Mouse (Mus musculus) embryonic facial prominence, embryonic 12.5 days (tissue): ENCODE results near the gene Fam163b. TPM values are rescaled to one million over a fixed set of nuclear protein-coding genes. Genes with fewer than 3 reads are reported as not detected.

ENCODE experiments used
- ATAC-seq: fragments of 200-750 bp; cut with Nextera tagmentation; 2 replicates; pipeline ENCODE4 v1.8.0; 2017; ENCODE audit not compliant: insufficient number of reproducible peaks, insufficient read depth, low FRiP score, low TSS enrichment
- H3K27ac ChIP-seq: fragments of 300-500 bp; sonication (generic); 2 replicates; pipeline ENCODE4 v1.5.1; 2016; ENCODE audit warnings: mild to moderate bottlenecking
- H3K27me3 ChIP-seq: fragments of 300-500 bp; sonication (generic); 2 replicates; pipeline ENCODE4 v1.6.1; 2016; ENCODE audit warnings: mild to moderate bottlenecking, moderate library complexity
- H3K36me3 ChIP-seq: fragments of 300-500 bp; sonication (generic); 2 replicates; pipeline ENCODE4 v1.6.1; 2016; ENCODE audit warnings: mild to moderate bottlenecking
- H3K4me1 ChIP-seq: fragments of 300-500 bp; sonication (generic); 2 replicates; pipeline ENCODE4 v1.6.1; 2016
- H3K4me2 ChIP-seq: fragments of 300-500 bp; sonication (generic); replicated peaks from 2 replicates; pipeline ENCODE4 v1.6.1; 2016; ENCODE audit warnings: mild to moderate bottlenecking, moderate library complexity
- H3K4me3 ChIP-seq: fragments of 300-500 bp; sonication (generic); 2 replicates; pipeline ENCODE4 v1.5.1; 2016; ENCODE audit warnings: mild to moderate bottlenecking
- H3K9ac ChIP-seq: fragments of 300-500 bp; sonication (generic); 2 replicates; pipeline ENCODE4 v1.6.1; 2016; ENCODE audit warnings: mild to moderate bottlenecking, moderate library complexity
- H3K9me3 ChIP-seq: fragments of 300-500 bp; sonication (generic); 2 replicates; pipeline ENCODE4 v1.6.1; 2016; ENCODE audit warnings: mild to moderate bottlenecking, moderate library complexity
- WGBS: fragments of 180-500 bp; shearing (Covaris S2); methylation state at CpG from one replicate; pipeline ENCODE4 v1.1.7; 2016; 5-methylcytosine and 5-hydroxymethylcytosine counted together
- polyA plus RNA-seq: library from polyadenylated mRNA; unstranded; fragments of >200 nt; fragmentation: Nextera tagmentation; extraction: Ambion mirVana; gene quantifications from 2 replicates; pipeline ENCODE4 v1.2.1, GENCODE M21; 2016

Gene Fam163b
- polyA plus RNA-seq, 1 experiment from 2014 or later: 0.29 TPM

DNA sequence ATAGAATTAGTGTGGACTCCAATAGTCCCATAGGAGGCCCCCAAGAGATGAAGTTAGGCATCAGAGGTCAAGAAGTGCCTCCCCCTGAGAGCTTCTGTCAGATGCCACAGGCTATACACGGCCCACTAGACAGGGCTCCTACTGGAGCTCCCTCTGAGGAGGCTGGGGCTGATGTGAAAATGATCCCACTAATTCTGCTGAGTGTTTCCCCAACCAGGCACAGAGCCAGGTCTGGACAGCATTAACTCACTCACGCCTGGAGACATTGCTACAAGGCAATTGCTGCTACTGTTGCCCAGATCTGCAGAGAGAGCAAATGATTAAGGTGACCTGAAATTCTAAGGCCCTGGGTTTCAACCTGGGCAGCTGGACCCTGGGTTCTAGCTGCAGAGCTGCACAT lies 56.5 kb downstream of the Fam163b start:
- no peak overlapping the region for H3K4me3 ChIP-seq
- H3K9me3 ChIP-seq: no peaks in the 10 kb centered on the region
- H3K27ac ChIP-seq: peak overlapping the region; percentile 61; the same call in 1 of the 2 replicates
- H3K4me2 ChIP-seq: no peak overlapping the region
- H3K4me1 ChIP-seq: peaks cover 25% of the 10 kb centered on the region
- 0 out of 2 replicates have a peak, but pooled peaks have one; percentile 30 for ATAC-seq
- H3K36me3 ChIP-seq: no peaks in the 10 kb centered on the region
- WGBS: 16% methylated on average over 2 of the region's 2 CpGs
- no peaks in the 10 kb centered on the region for H3K27me3 ChIP-seq
- H3K9ac ChIP-seq: no peak overlapping the region

DNA sequence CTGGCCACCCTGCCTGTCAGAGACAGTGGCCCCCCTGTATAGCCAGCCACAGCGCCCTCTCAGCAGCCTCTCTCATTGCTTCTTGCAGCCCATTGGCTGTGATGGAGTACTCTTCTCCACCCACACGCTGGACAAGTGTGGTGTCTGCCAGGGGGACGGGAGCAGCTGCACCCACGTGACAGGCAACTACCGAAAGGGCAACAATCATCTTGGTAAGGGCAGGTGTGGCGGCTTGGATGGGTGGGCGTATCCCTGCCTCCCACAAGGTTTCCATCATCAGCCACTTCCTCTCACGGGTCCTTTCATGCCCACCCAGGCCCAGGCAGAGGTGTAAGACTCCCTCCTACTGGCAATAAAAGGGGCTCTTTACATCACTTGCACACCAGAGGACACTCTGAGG lies 57.3 kb downstream of the Fam163b start:
- Histone ChIP-seq H3K27me3 (no peaks in the 10 kb centered on the region), H3K27ac (no peak overlapping the region), H3K4me2 (no peak overlapping the region), H3K9me3 (no peaks in the 10 kb centered on the region), H3K36me3 (no peaks in the 10 kb centered on the region), H3K4me1 (peaks cover 28% of the 10 kb centered on the region), H3K4me3 (no peak overlapping the region), H3K9ac (no peak overlapping the region)
- ATAC-seq: no peak
- 48% methylated on average over 8 of the region's 8 CpGs for WGBS

DNA sequence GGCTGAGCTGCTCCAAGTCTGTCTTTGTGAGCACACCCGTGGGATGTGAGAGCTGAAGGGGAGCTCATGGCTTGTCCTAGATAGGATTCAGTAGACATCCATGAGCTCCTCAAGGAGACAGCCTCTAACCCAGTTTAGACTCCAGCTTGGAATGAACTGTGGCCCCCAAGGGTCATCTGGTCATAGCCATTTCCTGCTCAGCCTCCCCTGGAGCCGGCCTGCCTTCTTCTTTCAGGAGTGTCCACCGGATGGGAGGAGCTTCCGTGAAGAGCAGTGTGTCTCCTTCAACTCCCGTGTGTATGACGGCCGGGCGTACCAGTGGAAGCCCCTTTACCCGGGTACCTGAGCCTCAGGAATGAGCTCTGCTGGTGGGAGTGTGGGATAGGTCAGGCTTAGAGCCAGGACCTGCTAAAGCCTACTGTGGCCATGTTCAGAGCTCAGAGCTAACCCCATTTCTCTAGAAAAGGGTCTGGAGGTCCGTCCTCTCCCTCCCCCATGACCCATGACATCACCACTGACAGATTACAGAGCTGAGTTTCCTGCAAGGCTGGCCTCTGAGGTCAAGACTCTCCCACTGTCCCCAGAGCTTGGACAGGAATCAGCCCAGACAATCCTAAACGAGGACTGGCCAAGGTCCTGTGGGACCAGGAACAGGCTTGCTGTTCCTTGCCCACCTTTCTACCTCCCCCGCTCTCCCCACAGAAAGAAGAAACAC lies 58.4 kb downstream of the Fam163b start:
- 63% methylated on average over 12 of the region's 12 CpGs for WGBS
- ATAC-seq: no peak

DNA sequence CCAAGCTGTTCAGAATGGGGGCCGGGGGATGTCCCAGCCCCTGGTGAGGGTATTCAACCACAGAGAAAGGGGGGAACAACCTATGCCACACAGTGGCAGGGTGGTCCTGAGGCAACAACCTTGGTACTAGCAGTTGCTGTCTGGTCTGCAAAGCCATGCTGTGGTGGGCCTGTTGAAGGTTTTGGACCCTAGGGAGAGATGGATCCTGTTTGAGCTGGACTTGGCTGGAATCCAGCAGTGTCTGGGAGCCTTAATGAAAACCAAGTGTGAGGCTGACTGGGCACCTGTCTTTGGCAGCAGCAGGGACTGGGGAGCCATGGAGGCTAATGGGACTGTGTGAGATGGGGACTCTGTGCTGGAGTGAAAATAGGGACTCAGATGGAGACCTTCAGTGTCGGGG lies 62.6 kb downstream of the Fam163b start:
- peaks cover 31% of the 10 kb centered on the region for H3K4me1 ChIP-seq
- H3K4me2 ChIP-seq: peak overlapping the region; percentile 43
- H3K27me3 ChIP-seq: peaks cover 5% of the 10 kb centered on the region; the same call in 1 of the 2 replicates
- 0 out of 2 replicates have a peak overlapping the region, but pooled peaks have one; percentile 12 for H3K4me3 ChIP-seq
- peak; percentile 31; the same call in 1 of the 2 replicates for ATAC-seq
- no peak overlapping the region for H3K9ac ChIP-seq
- 25% methylated on average over 2 of the region's 2 CpGs for WGBS
- no peaks in the 10 kb centered on the region for H3K9me3 ChIP-seq
- H3K36me3 ChIP-seq: no peaks in the 10 kb centered on the region
- H3K27ac ChIP-seq: peak overlapping the region; percentile 74

More for the DNA sequence above, 58.4 kb downstream of the Fam163b start:
- Histone ChIP-seq H3K9me3 (no peaks in the 10 kb centered on the region), H3K27ac (no peak overlapping the region), H3K9ac (no peak overlapping the region), H3K36me3 (no peaks in the 10 kb centered on the region), H3K4me2 (no peak overlapping the region), H3K27me3 (no peaks in the 10 kb centered on the region), H3K4me1 (peaks cover 39% of the 10 kb centered on the region), H3K4me3 (no peak overlapping the region)

DNA sequence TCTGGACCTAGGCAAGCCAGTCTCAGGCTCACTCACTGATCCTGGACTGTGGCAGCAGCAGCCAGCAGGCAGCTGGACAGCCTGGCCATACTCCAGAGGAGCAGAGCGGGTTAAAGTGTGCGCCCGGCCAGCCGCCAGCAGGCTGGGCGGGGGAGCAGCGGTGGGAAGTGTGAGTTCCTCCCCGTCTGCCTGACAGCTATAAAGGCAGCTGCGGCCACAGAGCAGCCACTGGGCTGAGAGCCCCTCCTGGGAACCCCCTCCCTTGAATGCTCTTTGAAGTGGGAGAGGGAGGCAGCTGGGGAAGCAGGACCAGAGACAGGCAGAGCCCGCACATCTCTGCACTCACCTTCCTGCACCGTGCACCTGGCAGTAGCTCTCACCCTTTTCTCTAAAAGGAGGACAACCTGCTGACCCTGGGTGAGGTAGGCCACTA lies 63.1 kb downstream of the Fam163b start, which contains the start of gene Adamtsl2:
Gene Adamtsl2 (plus strand): TSS at position 228 of the 433 bp plus-strand sequence.
- 0 out of 2 replicates have a peak within 1 kb of the TSS, but pooled peaks have one; percentile 12 for H3K4me3 ChIP-seq
- WGBS: 4% methylated on average over 10 of the region's 10 CpGs
- H3K4me2 ChIP-seq: peak within 1 kb of the TSS; percentile 43
- no peak within 1 kb of the TSS for H3K9ac ChIP-seq
- H3K9me3 ChIP-seq: no peaks in the 10 kb centered on the region
- H3K36me3 ChIP-seq: no peaks in the 10 kb centered on the region
- peaks cover 31% of the 10 kb centered on the region for H3K4me1 ChIP-seq
- ATAC-seq: peak; percentile 43
- peak within 1 kb of the TSS; percentile 74 for H3K27ac ChIP-seq
- peaks cover 5% of the 10 kb centered on the region; the same call in 1 of the 2 replicates for H3K27me3 ChIP-seq

DNA sequence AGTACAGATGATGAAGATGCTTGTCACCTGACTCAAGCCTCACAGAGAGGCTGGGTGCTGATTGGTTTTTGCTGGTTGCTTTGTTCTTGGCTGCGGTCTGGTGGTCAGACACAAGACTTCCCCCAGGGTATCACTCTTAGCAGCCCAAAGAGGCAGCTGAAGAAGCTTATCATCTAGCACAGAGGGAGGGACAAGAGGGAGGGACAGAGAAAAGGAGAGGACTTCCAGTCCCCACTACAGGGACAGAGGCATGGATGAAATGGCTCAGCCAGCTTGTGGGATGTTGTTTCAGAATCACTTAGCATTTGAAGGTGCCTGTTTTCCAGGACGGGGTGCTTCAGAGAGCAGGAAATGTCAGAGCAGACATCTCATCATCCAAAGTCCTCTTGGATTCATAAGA lies 64.0 kb downstream of the Fam163b start:
- 28% methylated on average over 2 of the region's 2 CpGs for WGBS
- no peak overlapping the region for H3K4me3 ChIP-seq
- H3K36me3 ChIP-seq: no peaks in the 10 kb centered on the region
- H3K4me1 ChIP-seq: peaks cover 32% of the 10 kb centered on the region
- peaks cover 5% of the 10 kb centered on the region; the same call in 1 of the 2 replicates for H3K27me3 ChIP-seq
- no peak overlapping the region for H3K27ac ChIP-seq
- H3K4me2 ChIP-seq: no peak overlapping the region
- no peaks in the 10 kb centered on the region for H3K9me3 ChIP-seq
- ATAC-seq: no peak
- no peak overlapping the region for H3K9ac ChIP-seq

DNA sequence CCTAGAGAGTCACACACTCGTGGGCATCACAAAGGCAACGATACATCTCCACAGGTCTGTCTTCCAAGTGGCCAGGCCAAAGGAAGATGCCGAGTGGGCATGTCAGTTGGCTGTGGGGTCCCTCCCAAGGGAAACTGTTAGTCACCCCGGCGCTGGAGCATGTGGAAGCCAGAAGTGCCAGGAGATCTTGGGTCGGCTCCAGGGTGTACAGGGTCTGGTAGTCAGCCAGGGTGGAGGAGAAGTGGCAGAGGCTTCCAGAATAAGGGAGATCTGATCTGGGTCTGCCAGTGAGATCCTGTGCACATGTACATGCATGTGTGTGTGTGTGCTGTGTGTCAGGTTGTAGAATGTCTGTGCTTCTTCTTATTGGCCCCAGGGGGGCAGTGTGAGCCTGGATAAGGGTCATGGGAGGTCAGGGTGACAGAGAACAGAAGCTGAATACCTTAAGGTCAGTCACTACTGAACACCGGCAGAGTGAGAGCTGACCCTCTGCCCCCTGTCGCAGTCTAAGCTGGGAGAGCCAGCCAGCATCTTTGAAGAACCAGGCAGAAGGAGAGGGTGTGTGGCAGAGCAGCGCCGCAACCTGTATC lies 64.5 kb downstream of the Fam163b start:
- 62% methylated on average over 10 of the region's 10 CpGs for WGBS
- H3K4me3 ChIP-seq: no peak overlapping the region
- no peak overlapping the region for H3K27ac ChIP-seq
- peaks cover 34% of the 10 kb centered on the region for H3K4me1 ChIP-seq
- H3K27me3 ChIP-seq: peaks cover 5% of the 10 kb centered on the region; the same call in 1 of the 2 replicates
- no peaks in the 10 kb centered on the region for H3K36me3 ChIP-seq
- H3K9me3 ChIP-seq: no peaks in the 10 kb centered on the region
- no peak overlapping the region for H3K4me2 ChIP-seq
- H3K9ac ChIP-seq: no peak overlapping the region
- ATAC-seq: no peak

DNA sequence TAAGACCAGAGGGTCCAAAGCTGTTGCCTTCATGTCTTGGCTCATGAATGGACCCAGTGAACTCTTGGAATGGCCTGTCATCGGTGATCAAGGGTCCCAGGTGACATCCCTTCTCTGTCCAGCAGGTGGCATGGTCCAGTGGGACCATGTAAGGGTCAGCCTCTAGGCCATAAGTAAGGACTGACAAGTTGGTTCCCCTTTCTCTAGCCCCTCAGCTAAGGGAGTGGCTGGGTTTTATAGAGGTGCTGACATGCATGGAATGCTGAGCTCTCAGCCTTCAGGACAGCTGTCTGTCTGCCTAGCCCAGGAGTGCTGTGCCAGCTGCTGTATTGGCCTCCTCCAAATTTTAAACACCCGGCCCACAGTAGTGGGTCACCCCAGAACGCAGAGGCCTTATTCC lies 66.8 kb downstream of the Fam163b start:
- Histone ChIP-seq H3K27ac (no peak overlapping the region), H3K27me3 (peaks cover 5% of the 10 kb centered on the region; the same call in 1 of the 2 replicates), H3K4me2 (no peak overlapping the region), H3K9ac (no peak overlapping the region), H3K9me3 (no peaks in the 10 kb centered on the region), H3K36me3 (no peaks in the 10 kb centered on the region), H3K4me1 (peaks cover 38% of the 10 kb centered on the region), H3K4me3 (no peak overlapping the region)
- ATAC-seq: no peak
- 69% methylated on average over 3 of the region's 3 CpGs for WGBS

DNA sequence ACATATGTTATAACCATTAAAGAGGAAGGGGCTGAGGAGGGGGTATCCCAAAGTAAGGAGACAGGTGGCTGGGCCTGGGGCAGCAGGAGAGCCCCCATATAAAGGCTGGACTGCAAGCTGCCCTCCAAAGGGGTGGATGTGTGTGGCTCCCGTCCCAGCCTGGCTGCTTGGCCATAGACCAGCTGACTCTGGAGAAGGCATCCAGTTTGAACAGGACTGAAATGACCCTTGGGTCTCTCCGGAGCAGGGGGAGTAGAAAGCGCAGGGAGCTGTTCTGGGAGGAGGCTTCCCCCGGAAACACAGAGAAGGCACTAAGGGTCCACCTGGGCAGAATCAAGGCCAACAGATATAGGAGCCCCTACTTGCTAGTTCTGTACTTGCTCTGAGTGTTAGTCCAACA lies 67.5 kb downstream of the Fam163b start:
- Histone ChIP-seq H3K4me1 (peaks cover 33% of the 10 kb centered on the region), H3K9me3 (no peaks in the 10 kb centered on the region), H3K27me3 (peaks cover 5% of the 10 kb centered on the region; the same call in 1 of the 2 replicates), H3K36me3 (no peaks in the 10 kb centered on the region), H3K4me3 (no peak overlapping the region), H3K27ac (no peak overlapping the region), H3K9ac (no peak overlapping the region), H3K4me2 (no peak overlapping the region)
- 81% methylated on average over 4 of the region's 4 CpGs for WGBS
- no peak for ATAC-seq

DNA sequence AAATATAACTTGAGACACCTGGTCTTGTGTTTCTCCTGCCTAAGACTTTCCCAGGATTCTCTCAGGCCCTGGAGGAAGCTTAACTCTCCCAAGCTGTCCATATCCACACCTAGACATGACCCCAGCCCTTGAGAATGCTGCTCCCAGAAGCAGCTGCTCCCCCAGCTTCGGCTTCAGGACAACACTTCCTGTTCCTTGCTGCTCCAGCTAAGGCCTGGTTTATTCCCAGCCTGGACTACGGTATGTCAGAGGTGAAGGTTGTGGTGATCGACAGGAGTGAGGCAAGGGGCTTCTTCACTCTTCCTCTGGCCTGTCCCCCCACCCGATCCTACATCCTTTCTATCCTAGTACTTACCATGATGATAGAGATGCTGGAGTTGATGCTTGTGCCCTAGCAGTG lies 68.9 kb downstream of the Fam163b start:
- H3K27me3 ChIP-seq: peaks cover 5% of the 10 kb centered on the region; the same call in 1 of the 2 replicates
- peaks cover 19% of the 10 kb centered on the region for H3K4me1 ChIP-seq
- no peaks in the 10 kb centered on the region for H3K36me3 ChIP-seq
- H3K9ac ChIP-seq: no peak overlapping the region
- no peak overlapping the region for H3K4me2 ChIP-seq
- H3K9me3 ChIP-seq: no peaks in the 10 kb centered on the region
- no peak overlapping the region for H3K4me3 ChIP-seq
- 68% methylated on average over 4 of the region's 4 CpGs for WGBS
- peak overlapping the region; percentile 17; the same call in 1 of the 2 replicates for H3K27ac ChIP-seq
- ATAC-seq: no peak

DNA sequence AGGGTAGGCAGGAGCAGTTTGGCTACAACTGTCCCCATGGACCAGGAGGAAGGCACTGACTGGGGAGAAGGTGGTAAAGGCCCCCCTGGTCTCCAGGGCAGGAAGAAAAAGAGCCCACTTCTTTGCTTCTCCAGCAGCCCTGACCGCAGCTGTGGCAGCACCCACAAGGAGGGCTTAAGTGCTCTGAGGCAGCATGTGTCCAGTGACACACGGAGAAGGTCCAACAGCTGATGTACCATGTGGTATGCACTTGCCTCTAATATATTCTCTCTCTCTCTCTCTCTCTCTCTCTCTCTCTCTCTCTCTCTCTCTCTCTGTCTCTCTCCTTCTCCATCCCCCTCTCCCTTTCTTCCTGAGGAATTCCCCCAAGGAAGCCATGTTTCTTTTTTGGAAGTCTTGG lies 70.3 kb downstream of the Fam163b start, which contains the start of gene Mymk:
Gene Mymk (minus strand): TSS at position 202 of the 400 bp plus-strand sequence.
- no peak for ATAC-seq
- H3K9ac ChIP-seq: no peak within 1 kb of the TSS
- H3K36me3 ChIP-seq: no peaks in the 10 kb centered on the region
- no peaks in the 10 kb centered on the region for H3K27me3 ChIP-seq
- no peaks in the 10 kb centered on the region for H3K9me3 ChIP-seq
- peaks cover 11% of the 10 kb centered on the region; the same call in 1 of the 2 replicates for H3K4me1 ChIP-seq
- no peak within 1 kb of the TSS for H3K4me2 ChIP-seq
- no peak within 1 kb of the TSS; the same call in 1 of the 2 replicates for H3K27ac ChIP-seq
- WGBS: 75% methylated on average over 2 of the region's 2 CpGs
- H3K4me3 ChIP-seq: no peak within 1 kb of the TSS

DNA sequence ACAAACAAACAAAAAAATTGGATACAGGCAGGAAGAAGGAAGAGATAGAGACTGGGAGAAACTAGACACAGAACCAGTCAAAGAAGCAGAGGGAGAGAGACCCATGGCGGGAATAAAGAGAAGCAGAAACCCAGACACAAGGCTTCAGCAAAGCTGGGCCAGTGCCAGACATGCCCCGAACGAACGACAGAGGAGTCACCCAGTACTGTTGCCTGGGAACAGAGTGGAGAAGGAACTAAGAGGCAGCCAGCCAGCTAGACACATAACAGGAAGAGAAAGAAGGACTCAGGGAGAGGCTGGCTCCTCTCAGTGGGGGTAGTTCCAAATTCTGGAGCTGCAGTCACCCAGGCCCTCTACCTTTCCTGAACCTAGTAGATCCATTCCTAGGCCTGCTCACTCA lies 71.2 kb downstream of the Fam163b start:
- Histone ChIP-seq H3K36me3 (no peaks in the 10 kb centered on the region), H3K4me3 (no peak overlapping the region), H3K9ac (no peak overlapping the region), H3K4me1 (peaks cover 11% of the 10 kb centered on the region; the same call in 1 of the 2 replicates), H3K9me3 (no peaks in the 10 kb centered on the region), H3K27me3 (no peaks in the 10 kb centered on the region), H3K4me2 (no peak overlapping the region), H3K27ac (no peak overlapping the region)
- 63% methylated on average over 4 of the region's 4 CpGs for WGBS
- ATAC-seq: no peak
